Mouse (Mus musculus) naive thymus-derived CD4-positive, alpha-beta T cell, adult 2 months (primary cell): ENCODE data around the gene Neurl4.
"Not testable (repeated sequence)": the region's sequence is repeated elsewhere in the genome, so short reads cannot be mapped to it uniquely, and the experiment has no call there.

Experiments used
- DNase-seq: peaks from one replicate; pipeline ENCODE4 v3.0.0-alpha.2; 2011; ENCODE audit warnings: low read depth

Neurl4 gene

DNA sequence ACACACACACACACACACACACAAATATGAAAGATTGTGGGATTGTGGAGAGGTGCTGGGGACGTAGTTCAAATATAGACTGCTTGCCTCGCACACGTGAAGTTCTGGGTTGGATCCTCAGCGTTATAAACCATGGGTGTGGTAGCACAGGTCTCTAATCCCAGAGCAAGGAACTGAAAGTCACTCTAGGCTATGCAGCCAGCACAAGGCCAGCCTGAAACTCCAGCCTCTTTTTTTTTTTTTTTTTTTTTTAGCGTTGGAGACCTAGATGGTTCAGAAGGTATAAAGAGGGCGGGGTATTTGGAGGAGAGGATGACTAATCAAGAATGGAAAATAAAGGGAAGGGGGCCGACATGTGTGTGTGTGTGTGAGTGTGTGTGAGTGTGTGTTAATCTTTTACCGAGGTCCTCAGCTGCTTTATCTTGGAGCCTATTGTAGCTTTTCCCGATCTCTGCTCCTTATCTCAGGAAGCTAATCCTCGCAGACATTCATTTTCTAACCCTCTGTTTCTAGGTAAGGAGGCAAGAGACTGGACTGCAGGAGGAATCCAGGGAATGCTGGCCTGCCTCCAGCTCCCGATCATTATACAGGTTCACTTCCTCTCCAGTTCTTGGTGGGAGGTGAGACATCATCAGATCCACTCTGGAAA is 52.5 kb downstream of the Neurl4 start:
- no peak for DNase-seq

DNA sequence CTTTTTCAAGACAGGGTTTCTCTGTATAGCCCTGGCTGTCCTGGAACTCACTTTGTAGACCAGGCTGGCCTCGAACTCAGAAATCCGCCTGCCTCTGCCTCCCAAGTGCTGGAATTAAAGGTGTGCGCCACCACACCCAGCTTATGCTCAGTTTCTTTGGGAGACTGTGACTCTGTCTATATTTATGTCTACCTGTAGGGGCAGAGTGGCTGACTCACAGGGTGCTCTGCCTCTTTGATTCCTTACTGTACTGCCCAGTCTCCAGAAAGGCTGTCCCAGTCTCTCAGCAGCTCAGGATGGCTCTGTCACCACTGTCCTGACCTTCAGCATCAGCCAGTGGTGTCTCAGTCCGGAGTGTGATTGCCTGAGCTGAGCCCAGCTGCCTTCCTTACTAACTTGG is 54.7 kb downstream of the Neurl4 start:
- not testable (repeated sequence) for DNase-seq

- DNase-seq, result no peak
Observed at GRCm38 (mm10) chr11:69956218-69956617, 55.3 kb downstream of the Neurl4 start.

DNA sequence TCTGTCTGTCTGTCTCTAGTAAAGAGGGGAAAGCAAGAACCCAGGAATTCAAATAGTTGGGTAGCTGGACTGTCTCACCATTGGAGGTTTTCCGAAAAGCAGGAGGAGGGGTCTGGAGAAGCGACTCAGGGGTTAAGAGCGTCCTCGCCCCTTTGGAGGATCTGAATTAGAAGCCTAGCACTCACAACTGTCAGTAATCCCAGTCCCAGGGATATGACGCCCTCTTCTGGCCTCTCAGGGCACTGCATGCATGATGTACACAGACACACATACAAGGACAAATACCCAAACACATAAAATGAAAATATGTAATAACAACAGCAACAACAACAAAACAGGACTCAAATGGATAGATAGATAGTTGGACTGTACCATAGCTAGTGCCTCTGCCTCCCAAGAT is 59.7 kb downstream of the Neurl4 start:
- DNase-seq, result peak; percentile 36

GRCm38 (mm10) chr11:69961841-69962240 is 61.0 kb downstream of the Neurl4 start:
- no peak for DNase-seq
